Mouse (Mus musculus) spleen, adult 2 months (tissue): ENCODE measurements around the gene Rreb1.

ENCODE experiments used
- CTCF ChIP-seq: fragments of 200-500 bp; IDR thresholded peaks from 2 replicates; pipeline ENCODE4 v1.5.1; 2011; ENCODE audit warnings: mild to moderate bottlenecking, inconsistent platforms; ENCODE audit not compliant: insufficient read depth, insufficient read length, insufficient replicate concordance; ENCODE audit errors: extremely low read depth
- POLR2A ChIP-seq: fragments of 200-500 bp; IDR thresholded peaks from 2 replicates; pipeline ENCODE4 v1.6.1; 2011; ENCODE audit warnings: low read depth, low read length, inconsistent platforms

DNA sequence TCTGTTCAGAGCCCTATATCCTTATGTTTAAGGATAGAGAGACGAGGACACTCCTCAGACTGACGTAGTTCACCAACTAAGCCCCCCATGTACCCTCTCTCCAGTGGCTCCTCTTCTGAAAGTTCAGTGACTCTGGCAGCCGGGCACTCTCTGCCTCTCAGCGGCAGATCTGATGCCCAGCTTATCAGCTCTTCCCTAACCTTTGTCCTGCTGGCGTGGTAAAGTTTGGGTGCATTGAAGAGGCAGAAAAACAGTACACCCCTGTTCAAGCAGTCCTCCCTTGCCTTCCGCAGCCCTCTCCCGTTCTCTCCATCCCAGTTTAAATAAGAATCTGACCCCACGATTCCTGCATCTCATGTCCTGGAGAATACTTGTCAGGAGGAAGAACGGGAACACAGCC is 21.2 kb downstream of the Rreb1 start:
- TF ChIP-seq CTCF (no peak), POLR2A (no peak)
